Mouse (Mus musculus) liver, postnatal 0 days (tissue): Measurements from ENCODE around the gene Olfr218.

Experiments used
- CTCF ChIP-seq: sonication (generic); IDR thresholded peaks from 2 replicates; pipeline ENCODE4 v1.5.1; 2016; ENCODE audit warnings: antibody characterized with exemption, low read depth
- EP300 ChIP-seq: IDR thresholded peaks from 2 replicates; pipeline ENCODE4 v1.6.1; 2016; ENCODE audit warnings: antibody characterized with exemption, low read depth, mild to moderate bottlenecking

GRCm38 (mm10) chr1:173174154-173174842 is 23.3 kb upstream of the Olfr218 start:
- TF ChIP-seq CTCF: no peak
- no peak for TF ChIP-seq EP300
